Mouse (Mus musculus): Measurements from ENCODE around the gene Shisa5. TPM values are rescaled to one million over a fixed set of nuclear protein-coding genes. Genes with fewer than 3 reads are reported as not detected.
A peak's percentile ranks its signal among the peaks of the same experiment; 100 is the strongest.

The Shisa5 gene
- polyA plus RNA-seq, 1 experiment from 2014 or later: 33.6 TPM

DNA sequence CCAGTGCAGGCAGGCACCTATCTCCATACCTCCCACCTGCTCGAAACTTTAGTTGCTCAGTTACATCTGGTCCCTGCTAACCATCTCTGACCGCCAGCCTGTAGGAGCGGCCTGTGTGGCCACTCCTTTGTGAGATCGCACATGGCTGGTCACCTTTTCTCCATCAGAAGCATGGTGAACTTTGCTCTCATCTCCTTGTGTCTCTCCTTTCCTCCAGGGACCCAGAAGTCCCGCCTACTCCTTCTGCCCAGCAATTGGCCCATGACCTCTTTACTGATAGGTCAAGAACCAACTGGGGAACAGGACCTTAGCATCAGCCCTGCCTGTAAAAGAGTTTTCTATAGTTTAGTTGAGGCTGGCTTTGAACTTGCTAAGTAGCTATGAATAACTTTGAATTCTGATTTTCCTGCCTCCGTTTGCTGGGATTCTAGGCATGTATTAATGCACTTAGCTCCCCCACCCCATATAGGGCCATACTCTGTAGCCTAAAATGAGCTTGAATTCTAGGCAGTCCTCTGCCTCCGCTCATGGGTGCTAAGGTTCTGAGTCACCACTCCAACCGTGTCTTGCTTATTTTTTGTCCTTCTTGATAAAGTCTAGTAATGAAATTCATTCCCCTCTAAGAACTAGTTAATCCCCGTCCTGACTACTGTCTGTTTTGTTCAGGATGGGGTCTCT lies 11.8 kb downstream of the Shisa5 start:
- Histone ChIP-seq H3K4me2 (no peak overlapping the region), H3K9ac (no peak overlapping the region), H3K4me1 (peaks cover 8% of the 10 kb centered on the region), H3K27me3 (no peaks in the 10 kb centered on the region), H3K9me3 (replicated peaks) (no peaks in the 10 kb centered on the region), H3K27ac (no peak overlapping the region), H3K4me3 (no peak overlapping the region), H3K36me3 (ENCODE audit: poor library complexity, severe bottlenecking) (no peaks in the 10 kb centered on the region)
- WGBS: 85% methylated on average over 9 of the region's 9 CpGs
- no peak for ATAC-seq

DNA sequence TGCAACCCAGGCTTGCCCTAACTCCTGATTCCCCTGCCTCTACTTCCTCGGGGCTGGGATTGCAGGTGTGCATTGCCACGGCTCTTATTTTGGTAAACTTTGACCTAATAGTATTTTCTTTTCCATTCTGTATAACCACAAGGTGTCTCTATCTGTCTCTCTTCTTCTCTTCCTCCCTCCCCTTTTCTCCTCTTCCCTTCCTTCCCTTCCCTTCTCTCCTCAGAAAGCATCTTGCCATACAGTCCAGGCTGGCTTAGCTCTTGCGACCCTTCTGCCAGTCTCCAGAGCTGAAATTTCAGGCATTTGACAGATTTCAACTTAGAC lies 12.3 kb downstream of the Shisa5 start:
- Histone ChIP-seq H3K27me3 (no peaks in the 10 kb centered on the region), H3K4me2 (no peak overlapping the region), H3K27ac (no peak overlapping the region), H3K4me3 (no peak overlapping the region), H3K36me3 (ENCODE audit: poor library complexity, severe bottlenecking) (no peaks in the 10 kb centered on the region), H3K4me1 (peaks cover 13% of the 10 kb centered on the region), H3K9me3 (replicated peaks) (no peaks in the 10 kb centered on the region), H3K9ac (no peak overlapping the region)
- WGBS: 92% methylated on average over 3 of the region's 3 CpGs
- ATAC-seq: no peak

GRCm38 (mm10) chr9:109051011-109051501 lies 12.7 kb downstream of the Shisa5 start:
- peaks cover 14% of the 10 kb centered on the region for H3K4me1 ChIP-seq
- no peak overlapping the region for H3K4me2 ChIP-seq
- no peak overlapping the region for H3K9ac ChIP-seq
- WGBS: 90% methylated on average over 13 of the region's 13 CpGs
- no peaks in the 10 kb centered on the region for H3K36me3 ChIP-seq (ENCODE audit: poor library complexity, severe bottlenecking)
- ATAC-seq: no peak
- H3K27me3 ChIP-seq: no peaks in the 10 kb centered on the region
- H3K27ac ChIP-seq: no peak overlapping the region
- no peaks in the 10 kb centered on the region for H3K9me3 ChIP-seq (replicated peaks)
- no peak overlapping the region for H3K4me3 ChIP-seq

DNA sequence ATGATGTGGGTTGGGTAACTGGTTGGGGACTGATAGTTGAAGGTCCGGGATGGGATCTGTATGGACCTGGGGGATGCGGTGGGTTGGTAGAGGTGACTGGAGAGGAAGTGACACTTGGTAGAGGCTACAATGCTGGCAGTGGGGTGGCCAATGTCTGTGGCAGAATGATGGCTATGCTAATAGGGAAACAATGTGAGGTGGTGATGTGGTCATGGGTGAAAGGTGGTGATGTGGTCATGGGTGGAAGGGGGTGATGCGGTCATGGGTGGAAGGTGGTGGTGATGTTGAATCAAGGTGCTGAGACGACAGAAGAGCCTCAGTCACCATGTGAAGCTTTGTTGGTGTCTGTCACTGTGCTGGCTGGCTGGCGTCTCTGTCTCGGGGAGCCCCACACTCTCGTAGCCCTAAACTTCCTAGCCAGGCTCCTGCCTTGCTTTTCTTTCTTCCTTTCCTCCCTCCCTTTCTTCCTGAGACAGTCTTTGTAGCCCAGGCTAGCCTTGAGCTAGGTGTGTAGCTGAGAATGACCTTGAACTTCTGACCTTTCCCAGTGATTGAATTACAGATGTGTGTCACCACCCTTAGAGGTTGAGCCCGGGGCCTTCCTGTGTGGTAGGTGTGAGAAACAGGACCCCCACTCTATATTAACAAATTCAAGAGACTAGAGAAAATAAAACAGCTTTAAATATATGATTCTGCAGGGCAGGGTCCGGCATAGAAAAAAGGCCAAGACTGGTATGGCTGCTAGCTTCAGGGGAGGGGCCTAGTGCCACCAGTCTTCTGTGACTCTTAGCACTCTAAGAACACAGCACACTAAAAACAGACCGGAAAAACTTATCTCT lies 13.5 kb downstream of the Shisa5 start:
- Histone ChIP-seq H3K4me1 (peaks cover 14% of the 10 kb centered on the region), H3K27ac (no peak overlapping the region), H3K9ac (no peak overlapping the region), H3K4me3 (no peak overlapping the region), H3K36me3 (ENCODE audit: poor library complexity, severe bottlenecking) (peaks cover 8% of the 10 kb centered on the region), H3K4me2 (no peak overlapping the region), H3K27me3 (no peaks in the 10 kb centered on the region), H3K9me3 (replicated peaks) (no peaks in the 10 kb centered on the region)
- WGBS: 91% methylated on average over 10 of the region's 10 CpGs
- no peak for ATAC-seq

DNA sequence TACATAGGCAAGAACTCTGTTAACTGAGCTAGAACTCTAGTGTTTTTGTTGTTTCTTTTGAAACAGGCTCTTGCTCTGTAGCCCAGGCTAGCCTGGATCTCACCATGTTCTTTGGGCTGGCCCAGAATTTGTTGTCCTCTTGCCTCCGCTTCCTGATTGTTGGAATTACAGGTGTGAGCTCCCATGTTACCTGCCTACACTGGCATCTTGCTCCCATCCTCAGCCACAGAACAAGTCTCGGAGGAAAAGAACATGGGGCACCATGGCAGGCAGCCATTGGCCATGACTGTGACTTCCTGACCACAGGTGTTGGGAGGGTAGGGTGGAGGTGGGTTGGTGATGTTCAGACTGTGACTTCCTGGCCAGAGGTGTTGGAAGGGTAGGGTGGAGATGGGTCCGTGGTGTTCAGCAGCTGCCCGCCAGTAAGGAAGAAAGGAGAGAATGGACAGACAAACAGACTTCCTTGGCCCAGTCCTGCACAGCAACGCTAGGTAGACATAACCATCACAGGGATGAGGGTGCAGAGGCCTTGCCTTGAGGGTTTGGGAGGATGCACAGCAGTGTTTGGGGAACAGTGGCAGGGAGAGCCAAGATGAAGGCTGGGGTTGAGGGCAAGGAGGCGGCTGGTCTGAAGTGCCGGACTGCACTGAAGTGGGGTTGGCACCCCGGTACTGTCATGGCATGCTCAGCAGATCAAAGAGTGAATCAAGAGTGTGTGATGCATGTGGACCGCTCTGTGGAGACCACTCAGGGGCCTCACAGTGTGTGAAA lies 14.3 kb downstream of the Shisa5 start:
- no peaks in the 10 kb centered on the region for H3K9me3 ChIP-seq (replicated peaks)
- no peaks in the 10 kb centered on the region for H3K27me3 ChIP-seq
- ATAC-seq: no peak
- peaks cover 14% of the 10 kb centered on the region for H3K4me1 ChIP-seq
- H3K9ac ChIP-seq: no peak overlapping the region
- H3K4me3 ChIP-seq: no peak overlapping the region
- H3K27ac ChIP-seq: no peak overlapping the region
- WGBS: 90% methylated on average over 9 of the region's 9 CpGs
- no peak overlapping the region for H3K4me2 ChIP-seq
- peaks cover 16% of the 10 kb centered on the region for H3K36me3 ChIP-seq (ENCODE audit: poor library complexity, severe bottlenecking)

DNA sequence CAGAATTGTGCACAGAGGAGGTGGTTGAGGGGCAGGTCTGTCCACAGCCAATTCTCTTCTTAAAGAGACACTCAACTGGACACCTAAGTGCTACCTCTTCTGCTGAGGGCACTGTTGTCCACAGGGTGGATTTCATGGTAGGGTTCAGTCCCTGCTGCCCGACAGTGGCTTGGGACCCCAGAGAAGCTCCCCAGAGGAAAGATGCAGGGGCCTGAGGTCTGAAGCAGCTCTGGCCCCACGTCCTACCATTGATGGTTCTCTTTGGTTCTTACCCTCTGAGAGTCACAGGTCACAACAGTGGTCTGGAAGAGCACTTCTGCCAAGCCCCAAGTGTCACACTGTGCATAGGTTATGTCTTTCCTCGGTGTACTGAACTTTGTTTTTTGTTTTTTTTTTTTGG lies 15.0 kb downstream of the Shisa5 start:
- Histone ChIP-seq H3K9ac (no peak overlapping the region), H3K4me2 (no peak overlapping the region), H3K9me3 (replicated peaks) (no peaks in the 10 kb centered on the region), H3K36me3 (ENCODE audit: poor library complexity, severe bottlenecking) (peaks cover 23% of the 10 kb centered on the region), H3K4me3 (no peak overlapping the region), H3K27ac (no peak overlapping the region), H3K4me1 (peaks cover 14% of the 10 kb centered on the region), H3K27me3 (no peaks in the 10 kb centered on the region)
- 86% methylated on average over 3 of the region's 3 CpGs for WGBS
- no peak for ATAC-seq

GRCm38 (mm10) chr9:109053851-109054250 lies 15.5 kb downstream of the Shisa5 start:
- no peak overlapping the region for H3K27ac ChIP-seq
- H3K4me2 ChIP-seq: no peak overlapping the region
- H3K4me3 ChIP-seq: no peak overlapping the region
- H3K27me3 ChIP-seq: no peaks in the 10 kb centered on the region
- no peaks in the 10 kb centered on the region for H3K9me3 ChIP-seq (replicated peaks)
- no peak overlapping the region for H3K9ac ChIP-seq
- peaks cover 27% of the 10 kb centered on the region for H3K36me3 ChIP-seq (ENCODE audit: poor library complexity, severe bottlenecking)
- ATAC-seq: no peak
- peaks cover 18% of the 10 kb centered on the region for H3K4me1 ChIP-seq
- WGBS: 82% methylated on average over 6 of the region's 6 CpGs

DNA sequence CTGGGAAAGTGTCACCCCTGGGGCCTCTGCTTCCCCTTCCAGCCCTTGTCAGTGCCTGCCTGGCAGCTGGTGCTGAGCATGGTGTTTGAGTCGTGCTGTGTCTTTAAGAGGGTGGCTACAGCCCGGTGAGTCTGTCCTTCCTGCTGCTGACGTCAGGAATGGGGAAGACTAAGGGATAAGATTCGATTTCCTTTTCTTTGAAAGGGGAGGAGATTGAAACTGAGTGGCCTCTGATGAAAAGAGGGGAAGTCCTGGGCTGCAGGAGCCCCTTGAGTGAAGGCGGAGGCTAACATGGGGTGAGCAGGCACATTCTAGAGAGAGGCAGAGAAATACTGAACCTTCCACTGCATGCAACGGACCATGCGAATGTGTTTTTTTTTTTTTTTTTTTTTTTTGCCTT lies 16.3 kb downstream of the Shisa5 start:
- H3K27ac ChIP-seq: peak overlapping the region; percentile 20
- peaks cover 25% of the 10 kb centered on the region for H3K4me1 ChIP-seq
- peak overlapping the region; percentile 35 for H3K9ac ChIP-seq
- no peaks in the 10 kb centered on the region for H3K9me3 ChIP-seq (replicated peaks)
- H3K36me3 ChIP-seq (ENCODE audit: poor library complexity, severe bottlenecking): peaks cover 29% of the 10 kb centered on the region
- WGBS: 6% methylated on average over 6 of the region's 7 CpGs
- no peaks in the 10 kb centered on the region for H3K27me3 ChIP-seq
- ATAC-seq: peak; percentile 75
- peak overlapping the region; percentile 55 for H3K4me2 ChIP-seq
- peak overlapping the region; percentile 32 for H3K4me3 ChIP-seq

DNA sequence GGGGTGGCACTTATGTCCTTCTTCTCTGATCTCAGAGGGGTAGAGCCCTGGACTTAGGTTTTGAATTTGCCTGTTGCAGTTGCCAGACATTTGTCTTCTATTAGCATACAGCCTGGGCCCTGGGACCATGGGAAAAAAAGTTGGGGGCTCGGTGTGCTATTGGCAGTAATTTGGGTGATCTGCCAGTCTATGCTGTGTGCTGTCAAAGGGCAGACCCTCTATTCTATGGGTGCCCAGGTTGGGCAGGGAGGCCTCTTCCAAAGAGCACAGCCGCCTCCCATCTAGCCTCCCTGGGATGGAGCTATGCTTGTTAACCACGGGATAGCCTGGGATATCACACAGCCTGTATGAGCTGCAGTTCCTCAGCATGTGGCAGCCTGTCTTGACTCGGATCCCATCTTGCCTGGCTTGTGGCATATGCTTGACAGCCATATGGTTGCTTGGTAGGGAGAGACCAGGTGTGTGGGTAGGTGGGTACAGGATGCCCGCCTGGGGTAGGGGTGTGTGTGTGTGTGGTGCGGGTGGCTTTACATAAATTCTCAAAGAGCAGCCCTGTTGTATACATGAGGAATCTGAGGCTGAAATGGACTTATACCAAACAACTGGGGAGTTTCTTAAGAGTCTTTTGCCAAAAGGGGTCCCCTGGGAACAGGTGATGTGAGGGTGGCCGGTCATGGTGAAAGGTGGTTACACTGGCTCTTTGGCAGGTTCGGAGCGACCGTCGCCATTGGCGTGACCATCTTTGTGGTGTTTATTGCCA lies 17.1 kb downstream of the Shisa5 start:
- Histone ChIP-seq H3K36me3 (ENCODE audit: poor library complexity, severe bottlenecking) (peaks cover 36% of the 10 kb centered on the region), H3K4me3 (peak overlapping the region; percentile 32), H3K4me2 (peak overlapping the region; percentile 55), H3K9me3 (replicated peaks) (no peaks in the 10 kb centered on the region), H3K9ac (peak overlapping the region; percentile 35), H3K27ac (peak overlapping the region; percentile 20; the same call in 1 of the 2 replicates), H3K4me1 (peaks cover 25% of the 10 kb centered on the region), H3K27me3 (no peaks in the 10 kb centered on the region)
- WGBS: 92% methylated on average over 12 of the region's 12 CpGs
- ATAC-seq: no peak

DNA sequence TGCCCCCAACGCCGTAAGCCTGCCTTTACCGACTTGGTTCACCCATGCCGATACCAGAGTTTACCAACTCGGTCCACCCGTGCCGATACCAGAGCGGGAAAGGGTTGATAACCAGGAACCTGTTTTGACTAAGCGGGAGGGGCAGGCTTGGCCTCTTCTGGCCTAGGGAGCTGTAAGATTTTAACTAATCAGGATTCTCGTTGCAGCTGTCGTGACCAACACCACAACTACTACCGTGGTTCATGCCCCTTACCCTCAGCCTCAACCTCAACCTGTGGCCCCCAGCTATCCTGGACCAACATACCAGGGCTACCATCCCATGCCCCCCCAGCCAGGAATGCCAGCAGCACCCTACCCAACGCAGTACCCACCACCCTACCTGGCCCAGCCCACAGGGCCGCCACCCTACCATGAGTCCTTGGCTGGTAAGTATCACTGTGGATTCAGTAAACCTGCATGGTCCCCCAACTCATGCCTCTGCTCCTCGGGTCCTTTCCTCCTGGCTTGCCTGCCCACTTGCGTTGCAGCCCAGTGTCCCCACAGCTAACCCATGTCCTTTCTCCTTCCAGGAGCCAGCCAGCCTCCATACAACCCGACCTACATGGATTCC lies 17.8 kb downstream of the Shisa5 start:
- H3K27ac ChIP-seq: no peak overlapping the region
- no peak overlapping the region for H3K4me2 ChIP-seq
- no peaks in the 10 kb centered on the region for H3K9me3 ChIP-seq (replicated peaks)
- peaks cover 25% of the 10 kb centered on the region for H3K4me1 ChIP-seq
- WGBS: 94% methylated on average over 17 of the region's 17 CpGs
- H3K27me3 ChIP-seq: no peaks in the 10 kb centered on the region
- H3K4me3 ChIP-seq: no peak overlapping the region
- ATAC-seq: no peak
- H3K36me3 ChIP-seq (ENCODE audit: poor library complexity, severe bottlenecking): peaks cover 43% of the 10 kb centered on the region
- H3K9ac ChIP-seq: no peak overlapping the region

- no peak overlapping the region for H3K4me2 ChIP-seq
- H3K27ac ChIP-seq: no peak overlapping the region
- 82% methylated on average over 4 of the region's 4 CpGs for WGBS
These were observed 18.6 kb downstream of the Shisa5 start for GRCm38 (mm10) chr9:109056916-109057315.

More at GRCm38 (mm10) chr9:109056916-109057315, 18.6 kb downstream of the Shisa5 start:
- no peaks in the 10 kb centered on the region for H3K27me3 ChIP-seq
- no peak overlapping the region for H3K9ac ChIP-seq
- no peak for ATAC-seq
- no peak overlapping the region for H3K4me3 ChIP-seq
- no peaks in the 10 kb centered on the region for H3K9me3 ChIP-seq (replicated peaks)
- H3K36me3 ChIP-seq (ENCODE audit: poor library complexity, severe bottlenecking): peaks cover 48% of the 10 kb centered on the region
- peaks cover 25% of the 10 kb centered on the region for H3K4me1 ChIP-seq

Measured in forebrain, embryonic 13.5 days (tissue).